Mouse (Mus musculus) adrenal gland, adult 2 months (tissue): Measurements from ENCODE around the gene Fam53b. TPM values are rescaled to one million over a fixed set of nuclear protein-coding genes. Genes with fewer than 3 reads are reported as not detected.
"Not testable (repeated sequence)": the region's sequence is repeated elsewhere in the genome, so short reads cannot be mapped to it uniquely, and the experiment has no call there.

Experiments used
- DNase-seq: peaks from one replicate; pipeline ENCODE4 v3.0.0; 2021
- polyA plus RNA-seq: library from polyadenylated mRNA; depleted of rRNA; stranded (reverse); fragments of >200 nt; gene quantifications from 2 replicates; pipeline ENCODE4 v1.2.3, GENCODE M21; 2012; rRNA removed
- total RNA-seq, 2 experiments: library from RNA; stranded (reverse); gene quantifications; 2 replicates each; pipeline ENCODE4 v1.2.3; 2021

The Fam53b gene
- total and polyA plus RNA-seq, 3 experiments: 61.1 to 140 (median 69.5) TPM

- DNase-seq: no peak
Measured at GRCm38 (mm10) chr7:132679549-132679948, 134.1 kb downstream of the Fam53b start.

- no peak for DNase-seq
Measured at GRCm38 (mm10) chr7:132679117-132679516, 134.6 kb downstream of the Fam53b start.

- no peak for DNase-seq
Measured at GRCm38 (mm10) chr7:132675922-132676321, 137.8 kb downstream of the Fam53b start.

GRCm38 (mm10) chr7:132673931-132674755, 139.5 kb downstream of the Fam53b start:
- DNase-seq: peak; percentile 71

GRCm38 (mm10) chr7:132672481-132672959, 141.2 kb downstream of the Fam53b start:
- DNase-seq: peak; percentile 56

GRCm38 (mm10) chr7:132670863-132671165, 142.9 kb downstream of the Fam53b start:
- DNase-seq: peak; percentile 58

GRCm38 (mm10) chr7:132669999-132670862, 143.5 kb downstream of the Fam53b start:
- no peak for DNase-seq

GRCm38 (mm10) chr7:132668604-132669003, 145.1 kb downstream of the Fam53b start:
- peak; percentile 53 for DNase-seq

- DNase-seq: no peak
Measured at GRCm38 (mm10) chr7:132666516-132666915, 147.2 kb downstream of the Fam53b start.

- no peak for DNase-seq
Measured at GRCm38 (mm10) chr7:132665664-132666382, 147.9 kb downstream of the Fam53b start.

- no peak for DNase-seq
Measured at GRCm38 (mm10) chr7:132664815-132665214, 148.9 kb downstream of the Fam53b start.

GRCm38 (mm10) chr7:132662831-132663230, 150.9 kb downstream of the Fam53b start:
- DNase-seq: not testable (repeated sequence)

Other genes with a start within 250 kb of the Fam53b start
- gene Oat, start 237.5 kb downstream of the Fam53b start, total RNA-seq: 100 to 1,000 TPM in 1 of 2 experiments, 10 to 100 TPM in 1; 99.3 to 144 TPM
- 87.9 and 111 TPM in 2 replicates for gene Oat, start 237.5 kb downstream of the Fam53b start, polyA plus RNA-seq
- not detected for gene Nkx1-2, start 214.2 kb downstream of the Fam53b start, total RNA-seq
- gene Nkx1-2, start 214.2 kb downstream of the Fam53b start, polyA plus RNA-seq: not detected in 2 replicates
- 10 to 100 TPM; 23.0 to 25.2 TPM for gene Lhpp, start 203.2 kb downstream of the Fam53b start, total RNA-seq
- 27.8 and 38.6 TPM in 2 replicates for gene Lhpp, start 203.2 kb downstream of the Fam53b start, polyA plus RNA-seq
- gene Eef1akmt2, start 38.8 kb upstream of the Fam53b start, total RNA-seq: 10 to 100 TPM; 19.5 to 27.9 TPM
- gene Eef1akmt2, start 38.8 kb upstream of the Fam53b start, polyA plus RNA-seq: 4.3 and 5.1 TPM in 2 replicates
- gene Abraxas2, start 45.3 kb upstream of the Fam53b start, total RNA-seq: 10 to 100 TPM; 29.3 to 44.1 TPM
- gene Abraxas2, start 45.3 kb upstream of the Fam53b start, polyA plus RNA-seq: 5.8 and 8.3 TPM in 2 replicates
- 10 to 100 TPM; 23.2 to 29.2 TPM for gene Zranb1, start 117.3 kb upstream of the Fam53b start, total RNA-seq
- 5.0 and 5.3 TPM in 2 replicates for gene Zranb1, start 117.3 kb upstream of the Fam53b start, polyA plus RNA-seq